Mouse (Mus musculus) lung, postnatal 36 days (tissue): ENCODE measurements around the gene Sall1.
A peak's percentile ranks its signal among the peaks of the same experiment; 100 is the strongest.

ENCODE experiments used
- DNase-seq: peaks from one replicate; pipeline ENCODE4 v3.0.0; 2022; ENCODE audit warnings: mixed read lengths

The Sall1 gene

GRCm38 (mm10) chr8:89037536-89038236 lies 6.3 kb downstream of the Sall1 start:
- no peak for DNase-seq

- no peak for DNase-seq
Measured at GRCm38 (mm10) chr8:89032412-89032811, 11.6 kb downstream of the Sall1 start.

DNA sequence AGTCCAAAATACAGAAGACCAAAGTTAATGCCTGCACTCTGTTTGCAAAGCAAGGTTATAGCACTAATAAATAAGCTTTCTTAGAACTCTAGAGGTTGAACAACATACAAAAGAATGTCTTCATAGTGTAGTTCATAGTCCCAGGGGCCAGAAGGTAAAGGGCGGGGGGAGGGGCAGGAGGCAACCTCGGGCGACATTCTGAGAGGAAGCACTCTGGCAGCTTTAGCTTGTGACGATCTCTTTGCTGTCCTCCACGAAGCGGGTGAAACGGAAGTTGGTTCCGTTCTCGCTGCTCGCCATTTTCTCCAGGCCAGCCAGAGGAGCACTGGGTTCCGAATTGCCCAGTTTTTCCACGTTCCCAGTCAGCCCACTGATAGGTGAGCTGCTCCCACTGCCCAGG lies 15.8 kb downstream of the Sall1 start:
- no peak for DNase-seq

GRCm38 (mm10) chr8:89026139-89026520 lies 17.8 kb downstream of the Sall1 start:
- no peak for DNase-seq

- no peak for DNase-seq
Measured at GRCm38 (mm10) chr8:89025281-89026138, 18.5 kb downstream of the Sall1 start.

DNA sequence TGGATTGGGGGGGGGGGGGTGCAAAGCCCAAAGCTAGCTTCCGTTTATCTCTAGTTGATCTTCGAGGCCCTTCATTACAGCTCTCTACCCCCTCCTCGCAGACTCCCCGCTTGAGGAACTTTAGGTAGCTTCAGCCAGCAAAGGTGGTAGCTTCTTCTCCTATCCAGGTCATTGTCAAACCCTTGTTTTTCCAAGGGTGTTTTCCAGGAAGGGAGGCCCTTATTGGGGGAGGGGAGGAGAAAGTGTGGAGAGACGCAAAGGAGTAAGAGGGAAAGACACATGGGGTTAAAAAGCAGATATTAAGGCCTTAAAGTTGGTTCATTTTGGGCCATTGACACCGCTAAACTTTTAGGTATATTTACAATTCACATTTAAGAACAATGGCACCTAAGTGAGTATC lies 19.2 kb downstream of the Sall1 start:
- DNase-seq, result no peak

DNA sequence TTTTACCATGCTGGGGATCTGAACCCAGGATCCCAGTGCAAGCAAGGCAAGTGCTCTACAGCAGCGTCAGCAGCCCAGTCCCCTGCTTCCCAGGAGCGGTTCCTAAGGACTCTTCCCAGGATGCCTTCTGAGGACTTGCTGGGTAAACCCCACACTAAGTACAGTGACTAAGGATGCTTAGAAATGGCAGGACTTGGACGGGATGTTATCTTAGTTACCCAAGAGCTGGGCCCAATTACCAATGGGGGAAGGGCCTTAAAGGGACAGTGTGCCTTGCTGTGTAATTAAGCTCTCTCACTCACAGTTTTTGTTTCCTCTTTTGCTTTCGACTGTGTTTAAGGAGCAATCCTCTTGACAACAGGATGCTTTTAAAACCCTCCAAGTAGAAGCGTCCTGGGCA lies 22.8 kb downstream of the Sall1 start:
- DNase-seq, result no peak

DNA sequence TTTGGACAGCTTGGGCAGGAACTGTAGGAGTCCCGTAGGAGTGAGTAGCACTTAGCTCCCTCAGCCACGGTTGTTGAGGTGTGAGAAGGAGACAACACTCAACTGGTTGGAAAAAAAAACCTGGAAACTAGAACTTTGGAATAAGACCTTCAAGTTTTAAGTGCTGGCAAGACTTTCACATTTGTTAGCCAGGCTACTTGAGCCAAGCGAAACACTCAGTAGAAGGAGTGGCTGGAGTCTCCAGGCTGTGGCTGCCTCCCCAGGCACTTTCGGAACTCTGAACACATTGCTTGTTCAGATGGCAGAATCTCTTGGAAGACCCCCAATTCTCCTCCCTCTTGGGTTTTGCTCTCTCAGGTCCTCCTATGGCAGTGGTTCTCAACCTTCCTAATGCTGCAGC lies 26.1 kb downstream of the Sall1 start:
- DNase-seq, result peak; percentile 7

DNA sequence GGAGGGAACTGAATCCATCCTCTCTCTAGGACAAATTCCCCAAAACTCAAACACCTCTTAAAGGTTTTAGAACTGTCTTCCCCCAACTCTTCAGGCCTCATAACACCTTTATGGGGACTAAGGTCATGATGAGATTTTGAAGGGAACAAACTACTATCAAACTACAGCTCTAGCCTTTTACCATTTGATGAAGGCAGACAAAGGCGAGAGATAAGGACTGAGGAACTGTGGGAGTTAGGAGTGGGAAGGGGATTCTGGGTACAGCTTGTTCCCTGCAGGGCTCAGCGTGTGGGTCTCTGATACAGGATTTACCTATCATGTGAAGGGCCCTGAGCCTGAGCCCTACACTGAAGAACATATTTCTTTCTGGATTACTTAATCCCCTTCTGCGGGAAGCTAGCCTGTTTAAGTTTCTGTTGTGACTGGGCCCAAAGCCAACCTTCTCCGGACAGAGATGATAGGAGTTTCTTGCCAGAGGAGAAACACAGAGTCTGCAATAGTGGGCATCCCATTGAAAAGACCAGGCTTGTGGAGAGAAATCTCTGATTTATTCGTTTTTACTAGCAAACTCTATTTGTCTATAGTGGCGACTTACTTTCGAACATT lies 27.4 kb downstream of the Sall1 start:
- DNase-seq, result peak; percentile 3

DNA sequence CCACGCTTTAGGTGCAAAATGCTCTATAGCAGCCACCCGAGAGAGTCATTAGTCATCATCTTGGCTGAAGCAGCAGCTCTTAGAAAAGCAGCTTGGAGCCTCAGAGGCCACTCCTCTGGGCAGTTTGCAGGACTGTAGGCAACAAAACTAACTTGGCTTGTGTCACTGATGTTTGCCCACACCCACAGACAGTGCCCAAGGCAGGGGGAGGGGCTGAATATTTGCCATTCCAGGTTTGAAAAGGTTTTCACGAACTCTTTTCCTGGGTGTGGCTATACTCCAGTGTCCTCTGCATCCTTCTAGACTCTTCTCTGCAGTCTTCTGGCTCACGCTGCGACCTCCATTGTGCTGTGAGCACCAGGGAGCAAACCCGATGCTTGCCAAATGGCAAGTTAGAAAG lies 28.4 kb downstream of the Sall1 start:
- DNase-seq, result peak; percentile 2

DNA sequence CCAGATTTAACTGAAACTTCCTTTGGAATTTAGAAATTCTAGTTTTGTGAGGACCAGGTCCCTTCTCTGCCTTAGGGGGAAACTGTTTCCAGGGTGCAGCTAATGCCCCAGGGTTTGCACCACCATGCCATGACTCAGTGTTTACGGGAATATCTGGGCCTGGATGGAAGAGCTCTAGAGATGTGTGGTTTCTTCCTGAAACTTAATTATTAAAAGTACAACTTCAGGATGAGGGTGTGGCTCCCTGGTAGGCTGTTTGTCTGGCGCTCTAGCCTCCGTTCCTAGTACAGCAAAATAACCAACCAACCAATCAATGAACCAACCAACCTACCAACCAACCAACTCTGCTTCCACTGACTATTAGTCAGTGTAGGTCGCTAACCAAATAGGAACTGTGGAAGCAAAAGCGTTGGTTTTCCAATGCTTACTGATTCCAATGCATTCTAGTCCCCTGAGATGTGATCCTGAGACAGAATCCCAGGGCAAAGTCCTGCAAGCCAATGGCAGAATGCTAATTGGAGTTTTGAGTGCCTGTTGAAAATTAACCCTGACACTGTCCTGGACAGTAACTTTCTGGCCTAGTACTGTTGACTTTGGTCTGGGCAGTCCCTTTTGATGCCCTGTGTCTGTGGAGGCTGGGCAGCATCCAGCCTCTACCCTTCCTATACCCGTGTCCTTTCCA lies 31.0 kb downstream of the Sall1 start:
- no peak for DNase-seq

GRCm38 (mm10) chr8:89012024-89012712 lies 31.8 kb downstream of the Sall1 start:
- no peak for DNase-seq

GRCm38 (mm10) chr8:89008784-89009183 lies 35.2 kb downstream of the Sall1 start:
- no peak for DNase-seq

DNA sequence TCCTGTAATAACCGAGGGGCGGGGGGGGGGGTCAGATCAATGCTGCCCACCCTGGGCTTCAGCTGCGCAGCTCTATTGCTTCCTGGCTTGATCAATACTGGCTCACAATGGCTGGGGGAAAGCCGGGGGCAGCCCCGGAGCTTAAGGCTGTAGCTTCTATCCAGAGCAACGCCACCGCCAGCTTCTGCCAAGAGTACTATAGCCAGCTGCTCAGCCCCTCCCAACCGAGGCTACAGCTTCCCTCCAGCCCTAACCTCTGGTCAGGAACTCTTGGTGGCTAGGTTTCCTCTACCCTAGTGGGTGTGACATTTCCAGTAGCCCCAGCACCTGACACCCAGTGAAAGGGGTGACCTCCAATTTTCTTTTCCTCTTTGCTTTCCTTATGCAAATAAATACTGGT lies 36.8 kb downstream of the Sall1 start:
- DNase-seq, result no peak

GRCm38 (mm10) chr8:89006426-89006825 lies 37.5 kb downstream of the Sall1 start:
- no peak for DNase-seq

- no peak for DNase-seq
Measured at GRCm38 (mm10) chr8:89005797-89006196, 38.2 kb downstream of the Sall1 start.

- no peak for DNase-seq
Measured at GRCm38 (mm10) chr8:89004041-89004440, 39.9 kb downstream of the Sall1 start.

GRCm38 (mm10) chr8:89003336-89003896 lies 40.5 kb downstream of the Sall1 start:
- DNase-seq, result no peak

DNA sequence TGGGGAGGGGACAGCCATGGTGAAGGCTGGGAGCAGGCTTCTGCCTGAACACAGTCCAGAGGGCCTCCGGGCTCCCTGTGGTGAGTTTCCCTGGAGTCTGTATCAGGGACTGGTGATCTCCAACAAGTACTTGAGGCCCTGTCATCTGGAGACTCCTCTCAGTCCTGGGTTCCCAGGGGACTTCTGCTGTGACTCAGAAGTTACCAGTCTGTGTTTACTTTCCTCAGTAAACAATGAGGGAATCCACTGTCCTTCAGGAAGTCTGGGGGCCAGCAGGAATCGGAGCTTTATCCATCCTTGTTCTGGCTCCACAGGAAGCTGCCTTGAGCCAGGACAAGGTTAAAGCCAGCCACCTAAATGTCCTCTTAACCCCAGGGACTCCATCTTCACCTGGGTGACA lies 41.8 kb downstream of the Sall1 start:
- DNase-seq, result peak; percentile 12

- no peak for DNase-seq
Measured at GRCm38 (mm10) chr8:88997276-88997675, 46.7 kb downstream of the Sall1 start.

GRCm38 (mm10) chr8:88991780-88992509 lies 52.0 kb downstream of the Sall1 start:
- no peak for DNase-seq

DNA sequence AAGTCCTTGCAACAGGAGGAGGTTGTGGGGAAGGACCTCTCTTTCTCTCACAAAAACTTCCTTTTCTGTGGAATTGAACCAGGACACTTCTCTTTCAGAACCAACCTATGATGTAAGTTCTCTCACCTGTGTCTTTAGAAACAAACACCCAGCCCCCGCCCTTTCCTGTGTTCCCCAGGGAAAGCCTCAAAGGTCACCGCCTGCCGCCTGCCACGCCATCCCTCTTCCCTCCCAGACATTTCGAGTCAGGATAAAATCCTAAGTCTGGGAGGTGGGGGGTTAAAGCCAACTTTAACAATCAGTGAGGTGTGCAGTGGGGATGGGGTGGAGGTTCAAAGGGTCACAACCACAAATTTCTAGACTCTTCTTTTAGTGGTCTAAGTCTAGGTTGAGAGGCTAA lies 52.8 kb downstream of the Sall1 start:
- no peak for DNase-seq
